In the genomic region with DNA sequence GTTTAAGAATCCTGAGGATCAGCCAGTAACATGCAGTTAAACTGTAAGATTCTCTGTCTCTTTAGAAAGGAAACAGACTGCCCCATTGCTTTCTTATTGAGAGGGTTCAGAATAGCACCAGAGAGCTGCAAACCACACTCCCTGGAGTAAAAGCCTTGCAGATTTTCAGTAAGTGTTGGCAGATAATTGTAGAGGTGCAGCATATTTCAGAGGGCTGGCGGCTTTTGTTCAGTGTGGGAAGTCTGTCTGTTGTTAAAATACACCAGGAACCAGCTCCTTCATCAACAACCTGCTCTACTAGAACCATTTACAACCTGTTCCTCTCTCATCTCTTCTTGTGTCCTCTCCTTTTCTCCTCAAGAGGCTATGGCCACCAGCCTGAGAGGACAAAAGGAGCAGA, we compare ENCODE assay signal across 20 mouse cellular contexts.
DNase-seq lines count a peak whose midpoint lies in the region; ATAC-seq and TF ChIP-seq lines count a peak whose summit lies in the region.
"Had no signal": no experiment of that assay in that cellular context is flagged by ENCODE, and none has a peak within 500 bp of the region (broad histone marks: within the 10 kb centered on the region; RNA-seq: fewer than 3 reads in every experiment).

No protein-coding gene starts in this region.

- peak; percentile 17 for DNase-seq in layer of hippocampus, adult 11-12 months (ENCODE audit: low spot score)
- DNase-seq in layer of hippocampus, postnatal 25 days (ENCODE audit: extremely low spot score in 1 of 2, low spot score in 1 of 2): no peak
- DNase-seq in testis, postnatal 14 days (ENCODE audit: low spot score): no peak
- peak; percentile 3 for DNase-seq in layer of hippocampus, adult 9-10 months (ENCODE audit: low spot score)
- no peak for DNase-seq in heart, adult 18-20 months
- DNase-seq: cerebellum, adult 18-20 months; embryo, embryonic 11 days; heart, adult 2 months; heart, postnatal 14 days had no signal

- no peak for ATAC-seq in erythroid progenitor cell, adult 5-6 weeks (replicated peaks; ENCODE audit: low FRiP score, poor library complexity, severe bottlenecking)
- ATAC-seq: activated CD4-positive, CD25-positive, alpha-beta regulatory T cell, adult 4 months; forebrain, embryonic 15.5 days; hindbrain, postnatal 0 days; Patski had no signal

- peak overlapping the region; percentile 48 for H3K4me3 ChIP-seq in testis, adult 2 months (ENCODE audit: control insufficient read depth, low read depth, low read length)
- H3K4me3 ChIP-seq: embryonic facial prominence, embryonic 15.5 days; erythroblast, embryonic 14.5 days; forebrain, embryonic 15.5 days; heart, adult 2 months; heart, embryonic 15.5 days; hindbrain, embryonic 13.5 days had no signal

- TF ChIP-seq POLR2A in testis, adult 2 months (IDR thresholded peaks at IDR 0.05; ENCODE audit: control insufficient read depth, low read depth, low read length): no peak

- H3K36me3 ChIP-seq in testis, adult 2 months (ENCODE audit: control insufficient read depth, insufficient read depth, low read length): no peaks in the 10 kb centered on the region
- H3K36me3 ChIP-seq: embryonic facial prominence, embryonic 15.5 days; forebrain, embryonic 15.5 days; heart, embryonic 15.5 days; hindbrain, embryonic 13.5 days had no signal

- H3K4me1 ChIP-seq in testis, adult 2 months (ENCODE audit: control insufficient read depth, insufficient read depth, low read length): no peaks in the 10 kb centered on the region
- H3K4me1 ChIP-seq: embryonic facial prominence, embryonic 15.5 days; heart, embryonic 15.5 days; hindbrain, embryonic 13.5 days had no signal

- H3K27ac ChIP-seq in testis, adult 2 months (ENCODE audit: control insufficient read depth, insufficient read depth, low read depth, low read length): peak overlapping the region; percentile 82
- H3K27ac ChIP-seq: embryonic facial prominence, embryonic 15.5 days; forebrain, embryonic 15.5 days; heart, adult 2 months; heart, embryonic 15.5 days; hindbrain, embryonic 13.5 days; hindbrain, postnatal 0 days had no signal

- TF ChIP-seq CTCF in testis, adult 2 months (IDR thresholded peaks at IDR 0.05; ENCODE audit: control insufficient read depth, insufficient read depth, insufficient replicate concordance, low read depth, low read length): no peak

- no peaks in the 10 kb centered on the region for H3K27me3 ChIP-seq in testis, adult 2 months (ENCODE audit: control insufficient read depth, insufficient read depth, low read length)
- H3K27me3 ChIP-seq: CH12.LX; embryonic facial prominence, embryonic 15.5 days; forebrain, embryonic 15.5 days; heart, embryonic 15.5 days; hindbrain, embryonic 13.5 days had no signal

Comparison
In these comparisons a context has a peak if more than half of its experiments do, and no peak if none do; other contexts are left out.
1. DNase-seq: peak in layer of hippocampus, adult 11-12 months (single experiment) and layer of hippocampus, adult 9-10 months (single experiment); none in layer of hippocampus, postnatal 25 days (0 of 2), testis, postnatal 14 days (single experiment) and heart, adult 18-20 months (0 of 2).